Mouse (Mus musculus): Measurements from ENCODE around the gene Olfr1264. TPM values are rescaled to one million over a fixed set of nuclear protein-coding genes. Genes with fewer than 3 reads are reported as not detected.

The Olfr1264 gene
- polyA plus RNA-seq (2015; fragmentation: Nextera tagmentation; extraction: Ambion mirVana) = not detected in 2 replicates

GRCm38 (mm10) chr2:90025477-90025876 lies at the start of gene Olfr1264:
Gene Olfr1264 (minus strand): TSS chr2:90025577.

GRCm38 (mm10) chr2:90063494-90063893 lies 38.1 kb upstream of the Olfr1264 start, which contains the start of gene Olfr140:
Gene Olfr140 (minus strand): TSS chr2:90063594.

GRCm38 (mm10) chr2:90035037-90035436 lies 9.7 kb upstream of the Olfr1264 start, which contains the start of gene Olfr1265:
Gene Olfr1265 (plus strand): TSS chr2:90035337.

GRCm38 (mm10) chr2:90011831-90012230 lies 13.5 kb downstream of the Olfr1264 start, which contains the start of gene Olfr1263:
Gene Olfr1263 (plus strand): TSS chr2:90012131.

GRCm38 (mm10) chr2:89999845-90000244 lies 25.5 kb downstream of the Olfr1264 start, which contains the start of gene Olfr1262:
Gene Olfr1262 (plus strand): TSS chr2:90000145.

GRCm38 (mm10) chr2:89990921-89991320 lies 34.5 kb downstream of the Olfr1264 start, which contains the start of gene Olfr1261:
Gene Olfr1261 (plus strand): TSS chr2:89991221.

GRCm38 (mm10) chr2:89974184-89974583 lies 51.2 kb downstream of the Olfr1264 start, which contains the start of gene Olfr1260:
Gene Olfr1260 (plus strand): TSS chr2:89974340.

Other genes starting within 250 kb of the Olfr1264 start
- not detected in 2 replicates for gene Olfr1254, start 232.0 kb downstream of the Olfr1264 start, polyA plus RNA-seq (2015; fragmentation: Nextera tagmentation; extraction: Ambion mirVana)
- not detected in 2 replicates for gene Olfr1255, start 213.5 kb downstream of the Olfr1264 start, polyA plus RNA-seq (2015; fragmentation: Nextera tagmentation; extraction: Ambion mirVana)
- gene Olfr1256, start 184.0 kb downstream of the Olfr1264 start, polyA plus RNA-seq (2015; fragmentation: Nextera tagmentation; extraction: Ambion mirVana) = not detected in 2 replicates
- not detected in 2 replicates for gene Olfr48, start 177.4 kb downstream of the Olfr1264 start, polyA plus RNA-seq (2015; fragmentation: Nextera tagmentation; extraction: Ambion mirVana)
- not detected in 2 replicates for gene Olfr1257, start 147.1 kb downstream of the Olfr1264 start, polyA plus RNA-seq (2015; fragmentation: Nextera tagmentation; extraction: Ambion mirVana)
- not detected in 2 replicates for gene Olfr1258, start 98.3 kb downstream of the Olfr1264 start, polyA plus RNA-seq (2015; fragmentation: Nextera tagmentation; extraction: Ambion mirVana)
- gene Olfr1259, start 76.9 kb downstream of the Olfr1264 start, polyA plus RNA-seq (2015; fragmentation: Nextera tagmentation; extraction: Ambion mirVana) = not detected in 2 replicates
- gene Olfr1260, start 51.2 kb downstream of the Olfr1264 start, polyA plus RNA-seq (2015; fragmentation: Nextera tagmentation; extraction: Ambion mirVana) = not detected in 2 replicates
- not detected in 2 replicates for gene Olfr1261, start 34.4 kb downstream of the Olfr1264 start, polyA plus RNA-seq (2015; fragmentation: Nextera tagmentation; extraction: Ambion mirVana)
- gene Olfr1262, start 25.4 kb downstream of the Olfr1264 start, polyA plus RNA-seq (2015; fragmentation: Nextera tagmentation; extraction: Ambion mirVana) = not detected in 2 replicates
- not detected in 2 replicates for gene Olfr1263, start 13.4 kb downstream of the Olfr1264 start, polyA plus RNA-seq (2015; fragmentation: Nextera tagmentation; extraction: Ambion mirVana)
- not detected in 2 replicates for gene Olfr1265, start 9.8 kb upstream of the Olfr1264 start, polyA plus RNA-seq (2015; fragmentation: Nextera tagmentation; extraction: Ambion mirVana)
- not detected in 2 replicates for gene Olfr140, start 38.0 kb upstream of the Olfr1264 start, polyA plus RNA-seq (2015; fragmentation: Nextera tagmentation; extraction: Ambion mirVana)
- not detected in 2 replicates for gene Olfr1269, start 95.8 kb upstream of the Olfr1264 start, polyA plus RNA-seq (2015; fragmentation: Nextera tagmentation; extraction: Ambion mirVana)
- gene Olfr32, start 116.7 kb upstream of the Olfr1264 start, polyA plus RNA-seq (2015; fragmentation: Nextera tagmentation; extraction: Ambion mirVana) = not detected in 2 replicates
- not detected in 2 replicates for gene Olfr1270, start 127.5 kb upstream of the Olfr1264 start, polyA plus RNA-seq (2015; fragmentation: Nextera tagmentation; extraction: Ambion mirVana)
- gene Olfr1506, start 198.9 kb upstream of the Olfr1264 start, polyA plus RNA-seq (2015; fragmentation: Nextera tagmentation; extraction: Ambion mirVana) = not detected in 2 replicates
- gene Olfr142, start 232.0 kb upstream of the Olfr1264 start, polyA plus RNA-seq (2015; fragmentation: Nextera tagmentation; extraction: Ambion mirVana) = not detected in 2 replicates
- gene Olfr1271, start 245.5 kb upstream of the Olfr1264 start, polyA plus RNA-seq (2015; fragmentation: Nextera tagmentation; extraction: Ambion mirVana) = not detected in 2 replicates